Mouse (Mus musculus) inflammation-experienced regulatory T-cells, adult 16 weeks (primary cell): ENCODE results near the gene Mpp3. TPM values are rescaled to one million over a fixed set of nuclear protein-coding genes. Genes with fewer than 3 reads are reported as not detected.

ENCODE experiments used
- polyA plus RNA-seq: library from polyadenylated mRNA; unstranded; fragments of 100-300 nt; shearing (Covaris generic); gene quantifications from one replicate; pipeline ENCODE4 v1.2.1, GENCODE M21; 2017

Mpp3 gene
- polyA plus RNA-seq, result not detected

GRCm38 (mm10) chr11:102028087-102028816 lies at the start of gene Mpp3:
Gene Mpp3 (minus strand): TSS chr11:102028461.

GRCm38 (mm10) chr11:102041350-102041949 lies 13.2 kb upstream of the Mpp3 start, which contains the start of gene Cd300lg:
Gene Cd300lg (plus strand): TSS chr11:102041509.

GRCm38 (mm10) chr11:101986913-101987312 lies 41.3 kb downstream of the Mpp3 start, which contains the start of gene Dusp3:
Gene Dusp3 (minus strand): TSS chr11:101987013.

GRCm38 (mm10) chr11:101984054-101985025 lies 43.9 kb downstream of the Mpp3 start, which contains the start of gene Cfap97d1:
Gene Cfap97d1 (plus strand): TSS chr11:101984279.

DNA sequence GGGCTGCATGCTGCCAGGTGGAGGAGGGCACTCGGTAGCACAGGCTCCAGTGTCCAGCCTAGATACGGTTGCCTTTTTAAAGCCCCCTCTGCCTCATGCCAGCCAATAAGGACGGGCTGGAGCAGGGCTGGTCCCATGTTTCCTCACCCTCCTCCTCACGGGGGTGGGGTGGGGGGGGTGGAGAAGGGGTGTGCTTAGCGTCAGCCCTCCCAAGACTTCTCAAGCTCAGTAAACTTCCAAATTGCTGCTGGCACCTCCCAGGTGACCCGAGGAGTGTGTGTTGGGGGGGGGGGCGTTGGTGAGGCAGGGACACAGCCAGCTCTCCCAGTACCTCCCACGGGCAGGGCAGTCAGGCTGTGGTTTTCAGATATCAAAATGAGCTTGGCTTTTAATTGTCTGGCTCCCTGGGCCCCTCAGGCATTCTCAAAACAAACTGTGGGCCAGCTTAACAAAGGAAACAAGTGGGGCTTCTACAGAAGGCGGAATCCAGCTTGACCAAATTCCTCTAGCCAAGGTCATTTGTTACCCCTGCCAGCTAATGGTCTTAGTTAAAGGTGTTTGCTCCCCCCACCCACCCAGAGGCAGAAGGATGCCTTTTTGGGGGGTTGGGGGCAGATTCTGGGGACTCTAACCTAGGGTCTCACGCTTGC lies 61.2 kb downstream of the Mpp3 start, which contains the start of gene Sost:
TSS of gene Sost (minus strand) at position 51 of the 650 bp plus-strand sequence.

Other genes with a start within 250 kb of the Mpp3 start
- not detected for gene Etv4, start 243.1 kb downstream of the Mpp3 start, polyA plus RNA-seq
- gene Meox1, start 134.1 kb downstream of the Mpp3 start, polyA plus RNA-seq, result not detected
- not detected for gene Sost, start 61.4 kb downstream of the Mpp3 start, polyA plus RNA-seq
- gene Cfap97d1, start 44.2 kb downstream of the Mpp3 start, polyA plus RNA-seq, result not detected
- 0.60 TPM for gene Dusp3, start 41.4 kb downstream of the Mpp3 start, polyA plus RNA-seq
- not detected for gene Cd300lg, start 13.0 kb upstream of the Mpp3 start, polyA plus RNA-seq
- 6.2 TPM for gene Mpp2, start 60.1 kb upstream of the Mpp3 start, polyA plus RNA-seq
- not detected for gene Ppy, start 72.9 kb upstream of the Mpp3 start, polyA plus RNA-seq
- gene Pyy, start 79.4 kb upstream of the Mpp3 start, polyA plus RNA-seq, result not detected
- not detected for gene Nags, start 117.1 kb upstream of the Mpp3 start, polyA plus RNA-seq
- gene Tmem101, start 127.9 kb upstream of the Mpp3 start, polyA plus RNA-seq, result 18.5 TPM
- gene Lsm12, start 156.8 kb upstream of the Mpp3 start, polyA plus RNA-seq, result 56.8 TPM
- gene G6pc3, start 161.2 kb upstream of the Mpp3 start, polyA plus RNA-seq, result 50.3 TPM
- gene Hdac5, start 201.7 kb upstream of the Mpp3 start, polyA plus RNA-seq, result 20.1 TPM
- 1.9 TPM for gene BC030867, start 220.4 kb upstream of the Mpp3 start, polyA plus RNA-seq
- gene Asb16, start 240.3 kb upstream of the Mpp3 start, polyA plus RNA-seq, result not detected